Mouse (Mus musculus): ENCODE results near the gene Arhgap25.
"Not testable (repeated sequence)": the region's sequence is repeated elsewhere in the genome, so short reads cannot be mapped to it uniquely, and the experiment has no call there.

Arhgap25 gene

DNA sequence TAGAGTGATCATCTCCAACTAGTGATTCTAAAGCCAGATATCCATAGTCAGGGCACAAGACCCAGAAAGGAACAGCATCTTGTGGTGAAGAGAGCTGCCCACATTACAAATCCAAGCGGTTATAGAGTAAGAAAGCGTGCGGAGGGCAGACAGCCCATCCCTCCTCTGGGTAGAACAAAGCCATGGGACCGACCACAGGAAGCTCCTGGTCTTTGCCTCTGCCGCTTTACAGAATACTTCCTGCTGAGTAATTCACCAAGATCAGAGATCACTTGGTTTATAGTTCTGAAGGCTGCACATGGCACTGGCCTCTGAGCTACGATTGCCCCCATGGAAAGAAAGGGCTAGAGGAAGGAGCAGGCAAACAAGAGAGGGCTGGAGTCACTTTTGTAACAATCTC is 30.6 kb downstream of the Arhgap25 start:
- DNase-seq, result peak; percentile 49

DNA sequence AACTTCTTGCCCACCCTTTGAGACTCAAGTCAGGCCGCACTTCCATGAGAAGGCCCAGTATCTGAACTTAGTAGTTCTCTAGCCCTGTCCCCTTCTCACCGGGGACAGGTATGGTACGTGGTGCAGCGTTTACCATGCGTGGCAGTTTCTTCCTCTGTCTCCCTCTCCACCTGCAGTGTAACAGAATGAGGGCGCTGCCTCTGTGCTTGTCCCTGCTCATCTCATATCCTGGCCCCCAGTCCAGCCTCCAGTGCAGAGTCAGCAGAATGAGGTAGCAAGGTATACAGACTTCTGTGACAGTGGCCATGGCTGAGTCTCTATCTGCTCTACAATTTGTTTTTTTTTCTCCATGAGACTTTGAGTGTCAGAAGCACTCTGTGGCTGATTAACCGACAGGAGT is 32.4 kb downstream of the Arhgap25 start:
- DNase-seq, result peak; percentile 23

DNA sequence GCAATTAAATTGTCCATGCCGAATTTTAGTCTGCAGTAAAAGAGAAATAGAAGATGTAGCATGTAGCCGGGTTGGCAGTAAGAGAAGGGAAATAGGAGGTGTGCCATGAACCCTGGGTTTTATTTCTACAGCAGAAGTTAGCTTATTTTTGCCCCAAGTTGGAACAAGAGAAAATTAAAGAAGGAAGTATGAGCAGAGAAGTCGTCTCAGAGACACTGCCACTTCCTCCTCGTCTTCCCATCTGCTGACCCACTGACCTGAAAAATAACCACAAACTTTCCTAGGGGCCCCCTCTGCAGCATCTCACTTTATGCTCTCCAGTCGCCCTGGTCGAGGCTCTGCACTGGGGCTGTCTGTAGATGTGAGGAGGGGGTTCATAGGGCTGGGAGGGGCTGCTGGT is 33.3 kb downstream of the Arhgap25 start:
- no peak for DNase-seq

DNA sequence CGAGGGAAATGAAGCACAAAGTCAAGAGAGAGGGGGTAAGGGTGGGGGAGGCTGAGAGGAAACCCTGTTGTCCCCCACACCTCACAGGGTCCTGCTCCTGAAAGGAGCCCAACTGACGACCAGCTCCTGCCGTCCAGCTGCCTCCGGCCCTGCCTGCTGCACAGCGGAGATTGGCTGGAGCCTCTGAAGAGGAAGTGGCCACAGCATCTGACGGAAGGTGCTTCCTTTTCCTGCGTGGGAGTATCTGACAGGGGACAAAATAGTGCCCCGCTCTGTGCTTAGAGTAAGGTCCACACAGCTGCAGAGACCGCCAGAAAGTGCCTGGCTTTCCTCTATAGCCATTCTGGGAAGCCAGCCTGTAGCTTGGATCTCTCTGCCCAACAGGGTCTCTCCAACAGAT is 36.9 kb downstream of the Arhgap25 start:
- DNase-seq, result no peak

DNA sequence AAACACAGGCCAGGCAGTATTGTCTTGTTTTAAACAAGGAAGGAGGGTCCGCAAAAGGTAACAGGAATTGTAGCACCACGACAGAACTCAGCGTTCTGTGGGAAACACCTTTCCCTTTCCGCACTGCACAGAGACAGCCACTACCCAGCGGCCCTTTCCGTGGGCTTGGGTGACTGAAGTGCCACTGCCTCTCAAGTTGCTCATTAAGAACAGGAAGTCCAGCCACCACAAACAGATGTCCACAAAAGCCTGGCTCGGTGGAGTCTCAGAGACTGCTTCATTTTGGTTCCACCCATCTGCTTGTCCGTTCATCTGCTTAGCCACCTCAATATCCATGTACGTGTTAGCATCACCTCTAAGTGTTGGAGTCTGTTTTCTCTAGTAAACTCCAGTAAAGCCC is 38.7 kb downstream of the Arhgap25 start:
- no peak for DNase-seq

DNA sequence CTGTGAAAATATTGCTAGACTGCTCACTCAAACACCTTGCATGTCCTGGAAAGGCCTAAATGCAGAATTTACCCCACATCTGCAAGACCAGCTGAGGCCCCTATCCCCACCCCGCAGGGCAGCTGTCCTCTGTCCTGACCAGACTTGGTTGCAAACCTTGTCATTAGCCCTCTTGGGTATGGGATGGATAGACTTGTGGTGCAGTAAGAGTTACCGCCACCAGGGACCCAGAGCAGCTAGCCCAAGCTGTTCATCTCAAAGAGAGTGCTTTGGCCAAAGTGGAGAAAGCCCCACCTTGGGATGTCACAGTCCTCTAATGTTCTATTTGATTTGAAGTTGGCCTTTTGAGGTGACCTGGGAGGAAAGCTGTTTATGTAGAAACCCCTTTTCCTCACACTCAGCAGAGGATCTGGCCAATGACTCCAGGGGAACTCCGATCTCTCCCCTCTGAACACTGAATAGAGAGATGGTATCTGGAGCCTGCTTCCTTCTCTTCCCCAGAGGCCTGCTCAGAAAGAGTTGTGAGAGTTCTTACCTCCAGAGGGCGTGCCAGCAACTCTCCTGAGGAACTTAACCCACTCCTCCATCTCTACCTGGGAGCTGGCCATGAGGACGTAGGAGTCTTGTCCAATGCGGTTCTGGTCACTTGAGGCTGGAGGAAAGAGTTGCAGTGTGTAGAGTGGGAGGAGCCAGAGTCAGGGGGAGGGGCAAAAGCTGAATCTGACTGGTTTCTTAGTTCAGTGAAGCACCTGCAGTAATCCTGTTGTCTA is 45.2 kb downstream of the Arhgap25 start:
- DNase-seq, result peak; percentile 50

DNA sequence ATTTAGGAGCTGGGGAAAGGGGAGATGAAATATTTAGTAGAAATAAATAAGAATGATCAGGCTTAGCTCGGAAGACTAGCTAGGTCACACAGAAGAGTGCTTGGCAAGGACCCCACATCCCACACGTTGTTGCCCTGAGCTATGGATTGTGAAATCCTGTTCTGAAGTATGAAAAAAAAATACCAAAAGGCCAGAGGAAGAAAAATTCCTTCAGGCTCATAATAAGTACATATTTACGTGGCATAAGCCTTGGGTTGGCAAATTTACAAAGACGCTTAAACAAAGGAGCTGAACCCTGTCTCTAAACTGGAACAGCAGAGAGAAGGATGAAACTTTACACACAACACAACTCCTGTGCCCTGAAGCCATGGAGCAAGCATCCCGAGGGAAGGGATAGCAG is 48.3 kb downstream of the Arhgap25 start:
- DNase-seq, result no peak

DNA sequence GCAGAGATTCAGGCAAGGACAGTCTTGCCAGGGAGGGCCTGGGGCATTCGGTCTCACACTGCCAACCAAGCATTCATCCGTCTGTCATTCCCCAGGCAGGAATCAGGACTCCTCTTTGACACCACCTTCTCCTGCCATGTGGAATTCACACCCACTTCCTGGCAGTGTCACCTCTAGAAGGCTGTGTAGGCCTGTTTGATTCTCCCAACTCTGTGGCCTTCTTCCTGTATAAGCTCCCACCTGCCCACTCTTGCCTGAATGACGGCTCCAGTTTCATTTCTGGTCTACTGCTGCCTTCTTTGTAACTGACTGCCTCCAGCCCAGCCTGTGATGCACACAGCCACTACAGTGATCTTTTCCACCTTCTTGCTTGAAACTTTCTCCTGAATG is 49.2 kb downstream of the Arhgap25 start:
- DNase-seq, result no peak

DNA sequence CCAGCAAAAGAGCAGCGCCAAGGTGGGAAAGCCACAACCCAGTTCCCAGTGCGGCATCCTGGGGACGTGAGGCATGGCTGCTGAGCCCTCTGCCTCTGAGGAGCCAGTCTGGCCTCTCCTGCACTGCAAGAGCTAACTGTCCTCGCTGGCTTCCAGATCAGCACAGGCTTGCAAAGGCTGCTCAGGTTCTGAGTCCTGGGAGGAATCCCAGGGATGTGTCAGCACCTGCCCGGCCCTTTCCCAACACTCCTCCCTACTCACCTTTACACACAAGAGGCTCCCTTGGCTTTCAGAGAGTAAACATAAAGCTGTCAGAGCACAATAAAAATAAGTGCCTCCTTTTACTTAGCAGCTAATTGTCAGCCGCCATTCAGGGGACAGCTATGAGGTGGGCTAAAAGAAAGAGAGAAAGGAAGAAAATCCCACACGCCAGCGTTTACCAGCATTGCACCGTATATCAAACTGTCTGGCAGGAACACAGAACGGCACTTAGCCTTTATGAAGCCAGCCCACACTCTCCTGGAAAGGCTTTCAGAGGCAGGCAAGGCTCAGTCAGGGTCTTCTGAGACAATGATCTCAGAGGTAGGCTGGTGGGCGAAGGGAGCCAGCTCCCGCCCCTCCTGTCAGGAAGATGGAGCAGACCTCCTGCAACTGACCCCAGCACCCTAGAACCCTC is 49.7 kb downstream of the Arhgap25 start:
- DNase-seq, result no peak

DNA sequence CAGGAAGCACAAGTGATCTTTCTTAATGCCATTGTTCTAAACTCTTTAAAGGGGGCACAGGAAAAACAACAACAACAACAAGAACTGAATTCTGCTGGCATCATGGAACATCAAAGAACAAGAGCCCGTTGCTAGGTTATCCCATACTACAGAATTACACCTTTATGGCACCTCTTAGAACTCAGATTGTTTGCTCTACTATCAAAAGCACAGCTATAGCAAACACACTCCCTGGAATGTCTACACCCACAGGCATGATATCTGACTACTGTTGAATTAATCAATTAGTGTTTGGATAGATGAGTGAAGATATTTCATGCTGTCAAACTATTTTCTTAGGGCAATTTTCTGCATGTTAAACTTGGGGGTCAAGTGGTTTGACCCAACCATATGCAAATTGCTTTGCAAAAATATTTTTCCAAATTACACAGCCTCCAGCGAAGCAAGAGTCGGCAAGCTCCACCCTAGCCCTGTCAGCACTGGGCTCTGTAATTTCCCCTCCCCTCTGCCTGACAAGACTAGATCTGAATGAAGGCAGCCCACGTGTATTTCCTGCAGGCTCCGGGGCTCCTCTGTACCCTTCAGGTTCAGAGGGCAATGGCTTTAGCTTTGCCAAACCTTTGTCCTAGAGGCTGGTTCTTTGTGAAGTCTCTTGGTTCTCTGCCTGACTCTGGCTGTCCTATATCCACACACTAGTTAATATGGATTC is 53.6 kb downstream of the Arhgap25 start:
- no peak for DNase-seq

DNA sequence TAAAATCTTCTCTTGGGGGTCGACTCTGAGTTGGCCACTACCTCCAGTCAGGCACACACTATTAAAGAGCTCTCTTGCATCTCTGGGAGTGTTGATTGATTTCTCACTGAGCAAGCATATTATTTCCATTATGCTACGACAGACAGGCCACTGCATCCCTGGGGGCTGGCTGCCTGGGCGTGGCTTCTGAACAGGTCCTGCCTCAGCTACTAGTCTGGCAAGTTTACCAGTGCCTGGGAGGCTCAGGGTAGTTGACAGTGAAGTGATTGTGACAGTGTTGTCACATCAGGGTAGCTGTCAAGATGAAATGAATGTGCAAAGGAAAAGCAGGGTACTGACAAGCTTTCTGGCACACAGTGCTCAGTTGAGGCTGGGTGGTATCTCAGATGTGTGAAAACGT is 54.2 kb downstream of the Arhgap25 start:
- no peak for DNase-seq

DNA sequence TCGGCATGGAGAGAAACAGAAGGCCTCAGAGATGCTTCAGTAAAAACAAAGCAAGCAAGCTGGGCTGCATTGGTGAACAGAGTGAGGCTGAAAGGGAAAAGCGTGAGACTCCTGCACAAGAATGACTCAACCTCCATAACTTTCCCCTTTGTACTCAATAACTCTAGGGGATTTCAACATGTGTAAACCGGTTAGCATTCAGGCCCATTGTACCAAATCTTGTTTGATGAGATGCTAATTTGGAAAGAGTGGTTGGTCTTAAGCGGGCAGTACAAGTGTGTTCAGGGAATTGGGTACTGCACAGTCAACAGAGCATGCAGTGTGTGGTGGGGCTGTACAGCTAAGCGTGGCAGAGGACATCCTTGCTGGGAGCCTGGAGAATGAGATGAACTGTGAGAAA is 57.8 kb downstream of the Arhgap25 start:
- no peak for DNase-seq

DNA sequence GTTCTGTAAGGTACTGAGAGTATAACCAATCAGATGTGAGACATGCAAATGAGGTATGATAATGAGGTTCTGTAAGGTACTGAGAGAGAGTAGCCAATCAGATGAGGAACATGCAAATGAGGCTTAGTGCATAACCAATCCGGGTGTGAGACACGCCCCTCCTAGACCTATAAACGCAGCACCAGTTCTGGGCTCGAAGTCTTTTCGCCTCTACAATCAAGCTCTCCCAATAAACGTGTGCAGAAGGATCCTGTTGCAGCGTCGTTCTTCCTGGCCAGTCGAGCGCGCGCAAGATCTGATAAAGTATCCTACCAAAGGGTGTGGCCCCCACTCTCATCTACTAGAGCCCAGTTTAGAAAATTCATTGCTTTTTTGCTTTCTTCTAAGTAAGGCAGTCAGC is 63.0 kb downstream of the Arhgap25 start:
- DNase-seq, result not testable (repeated sequence)

DNA sequence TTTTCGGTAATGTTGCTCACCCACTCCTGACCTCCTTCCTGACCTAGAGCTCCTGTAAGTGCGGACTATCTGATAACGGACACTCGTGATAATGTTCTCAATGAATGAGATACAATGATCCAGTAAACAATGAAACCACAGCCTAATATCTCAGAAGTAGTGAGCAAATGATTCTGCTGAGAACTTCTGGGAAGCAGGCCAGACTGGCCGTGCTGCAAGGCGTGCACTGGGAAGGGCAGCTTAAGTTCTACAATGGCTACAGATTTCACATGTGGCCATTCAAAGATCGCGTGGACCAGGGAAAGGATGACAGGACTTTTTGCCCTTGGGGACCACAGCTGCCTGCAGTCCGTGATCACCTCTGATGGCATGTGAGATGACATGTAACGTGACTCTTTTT is 64.7 kb downstream of the Arhgap25 start:
- no peak for DNase-seq

DNA sequence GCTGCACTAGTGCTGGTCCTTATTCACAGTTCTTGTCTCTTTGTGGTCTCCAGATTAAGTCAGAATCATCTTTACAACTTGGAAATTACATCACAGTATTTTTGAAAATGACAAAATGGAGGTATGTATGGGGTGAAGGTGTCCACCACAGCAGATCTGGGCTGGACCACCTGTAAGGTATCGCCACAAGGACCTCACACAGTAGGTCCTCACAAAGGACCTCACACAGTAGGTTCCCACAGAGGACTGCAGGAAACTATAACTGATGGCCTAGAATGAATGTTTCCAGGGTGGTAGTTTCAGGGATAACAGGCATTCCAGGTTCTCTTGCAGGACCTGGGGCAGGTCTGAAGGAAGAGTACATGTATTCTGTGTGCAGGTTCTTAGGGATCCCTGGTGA is 65.7 kb downstream of the Arhgap25 start:
- DNase-seq, result no peak

DNA sequence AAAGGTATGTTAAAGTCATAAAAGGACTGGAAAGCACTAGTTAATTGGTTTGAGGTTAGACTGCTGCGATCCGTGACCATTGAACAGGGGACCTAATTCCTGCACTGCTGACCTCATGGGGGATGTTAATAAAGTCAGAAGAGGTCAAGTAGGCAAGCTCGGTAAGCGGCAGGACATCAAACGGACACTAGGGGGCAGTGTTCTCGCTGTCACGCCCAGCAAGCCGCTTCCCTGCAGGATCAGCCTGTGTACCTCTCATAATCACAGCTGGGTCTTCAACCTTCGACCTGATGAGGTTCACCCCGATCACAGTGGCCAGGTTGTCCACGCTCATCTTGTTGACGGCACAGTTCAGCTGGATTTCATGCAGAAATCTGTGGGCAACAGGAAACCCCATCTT is 66.8 kb downstream of the Arhgap25 start:
- DNase-seq, result peak; percentile 69

DNA sequence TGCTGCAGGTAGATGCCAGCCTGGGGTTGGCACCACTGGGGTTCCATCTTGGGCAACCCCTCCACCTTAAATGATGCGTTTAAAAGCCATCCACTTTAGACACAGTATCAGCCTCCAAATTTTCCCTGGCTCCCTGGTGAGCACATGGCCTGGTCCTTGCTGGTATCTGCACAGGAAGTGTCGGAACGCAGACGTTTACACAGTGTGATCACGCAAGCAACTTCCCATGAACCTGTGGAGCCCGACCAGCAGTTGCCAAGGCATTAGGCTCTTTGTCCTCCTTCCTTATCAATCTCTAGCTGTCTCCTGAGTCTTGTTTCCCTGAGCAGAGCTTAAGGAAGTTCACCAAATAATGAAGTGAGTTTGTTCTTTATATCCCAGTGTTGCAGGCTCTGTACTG is 77.6 kb downstream of the Arhgap25 start:
- DNase-seq, result no peak

DNA sequence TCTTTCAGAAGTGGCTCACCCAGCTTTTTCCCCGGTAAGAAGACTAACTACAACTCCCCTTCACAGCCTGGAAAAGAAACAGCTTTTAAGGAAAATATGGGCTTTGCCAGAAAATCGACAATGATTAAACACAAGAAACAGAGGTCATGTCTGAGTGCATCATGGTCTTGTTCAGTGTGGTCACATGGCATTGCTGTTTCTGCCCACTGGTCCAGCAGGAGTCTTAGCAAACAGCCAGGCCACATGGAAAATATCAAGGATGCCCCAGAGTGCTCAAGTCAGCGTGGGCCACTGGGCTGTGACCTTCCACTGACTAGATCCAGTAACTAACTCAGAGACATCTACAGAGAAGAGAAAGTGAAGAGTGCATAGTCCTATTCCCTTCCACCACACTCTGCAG is 81.3 kb downstream of the Arhgap25 start:
- DNase-seq, result no peak

DNA sequence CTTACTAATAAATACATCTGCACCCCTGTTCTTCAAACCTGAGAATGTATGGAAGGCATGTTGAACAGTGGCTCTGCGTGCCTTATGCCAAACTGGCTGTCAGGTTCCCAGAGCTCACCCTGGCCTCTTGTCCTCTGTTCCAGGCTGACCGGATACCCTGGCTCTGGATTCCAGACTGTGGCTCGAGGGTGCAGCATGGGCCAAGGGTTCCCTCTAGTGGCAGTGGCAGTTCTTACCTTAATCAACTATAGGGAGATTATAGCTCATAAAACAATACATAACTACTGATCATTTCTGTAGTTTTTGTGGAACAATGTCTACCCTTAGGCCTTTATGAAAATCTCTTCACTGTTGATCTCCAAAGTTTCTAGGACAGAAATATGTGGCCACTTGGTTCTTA is 82.0 kb downstream of the Arhgap25 start:
- peak; percentile 30 for DNase-seq

DNA sequence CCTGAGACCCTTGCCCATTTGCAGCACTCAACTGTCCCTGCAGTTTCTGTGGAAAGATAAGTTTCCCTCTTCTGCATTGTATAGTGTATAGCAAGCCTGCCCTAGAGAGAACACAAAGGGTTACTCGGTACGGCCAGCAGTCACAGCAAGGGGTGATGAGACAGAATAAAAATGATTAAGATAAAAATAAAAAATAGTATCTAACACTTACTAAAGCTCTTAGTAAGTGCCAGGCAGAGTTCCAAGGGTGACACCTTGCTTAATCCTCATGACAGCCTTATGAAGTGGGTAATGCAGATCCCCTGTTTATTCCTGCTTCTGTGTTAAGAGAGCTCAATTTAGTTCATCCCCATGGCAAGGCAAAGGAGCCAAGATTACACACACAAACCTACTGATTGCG is 83.5 kb downstream of the Arhgap25 start:
- no peak for DNase-seq

DNA sequence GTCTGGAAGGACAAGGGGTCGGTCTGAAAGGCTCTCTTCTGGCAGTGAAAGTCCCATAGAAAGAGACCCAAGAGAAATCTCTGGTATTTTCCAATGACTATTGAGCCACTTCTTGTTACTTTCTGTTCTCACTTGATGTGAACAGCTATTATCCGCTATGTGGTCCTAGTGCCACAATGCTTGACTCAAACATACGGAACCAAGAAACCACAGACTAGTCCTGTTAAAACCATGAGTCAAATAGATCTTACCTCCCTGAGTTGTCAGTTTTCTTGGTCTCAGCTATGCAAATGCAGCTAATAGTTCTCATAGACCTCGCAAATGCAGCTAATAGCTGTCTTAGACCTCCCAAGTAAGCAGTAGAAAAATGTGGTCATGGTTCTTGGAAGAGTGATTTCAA is 85.8 kb downstream of the Arhgap25 start:
- DNase-seq, result no peak

DNA sequence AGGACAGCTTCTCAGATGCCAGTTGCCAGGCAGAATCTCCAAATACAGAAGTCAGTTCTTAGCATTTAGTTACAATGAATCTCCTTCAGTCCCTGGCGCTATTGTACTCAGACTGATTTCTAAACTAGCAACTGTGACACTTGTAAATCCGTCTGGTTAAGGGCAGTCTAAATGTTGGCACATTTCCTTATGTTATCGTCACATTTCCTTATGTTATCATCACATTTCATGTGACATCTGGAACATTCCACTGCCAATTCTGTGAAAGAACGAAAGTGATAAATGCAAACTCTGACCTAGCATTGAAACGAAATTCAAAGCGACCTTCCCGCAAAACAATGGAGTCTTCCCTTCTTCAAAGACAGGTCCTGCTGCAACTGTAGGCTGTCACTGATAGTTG is 87.8 kb downstream of the Arhgap25 start:
- DNase-seq, result no peak

DNA sequence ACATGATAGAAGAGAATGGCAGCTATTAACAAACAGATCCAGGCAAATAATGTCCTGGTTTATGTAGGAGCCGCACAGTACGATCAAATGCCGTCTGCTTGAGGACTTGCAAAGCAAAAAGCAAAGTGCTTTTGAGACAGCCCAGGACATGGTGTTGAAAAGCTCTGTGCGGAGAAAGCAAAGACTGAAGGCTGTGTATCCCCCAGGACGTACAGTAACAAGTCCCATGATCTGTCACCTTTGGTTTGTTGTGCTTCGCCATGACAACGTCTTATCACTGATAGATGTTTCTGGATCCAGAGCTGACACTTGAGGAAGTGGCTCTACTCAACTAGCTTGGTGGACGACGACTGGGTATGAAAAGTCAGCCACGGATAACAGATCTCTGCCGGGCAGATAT is 89.8 kb downstream of the Arhgap25 start:
- no peak for DNase-seq

DNA sequence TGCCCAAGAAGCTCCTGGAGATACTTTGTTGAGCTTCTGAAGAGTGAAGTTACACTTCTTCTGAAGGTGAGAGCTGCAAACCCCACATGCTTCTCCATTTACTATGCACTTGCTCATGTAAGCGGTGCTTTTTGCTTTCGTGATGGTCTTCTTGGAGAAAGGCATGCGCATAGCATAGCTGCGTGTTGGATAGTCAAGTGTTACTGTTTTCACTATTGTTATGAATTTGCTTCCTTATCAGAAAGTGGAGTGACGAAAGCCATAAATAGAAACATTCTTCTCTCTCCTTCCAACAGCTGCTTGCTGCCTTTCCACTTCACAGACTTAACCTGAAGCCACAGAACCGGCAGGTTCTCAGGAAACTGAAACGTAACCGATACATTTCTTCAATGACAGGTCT is 96.3 kb downstream of the Arhgap25 start:
- DNase-seq, result no peak

Data from thymus, postnatal 25 days (tissue).